Mouse (Mus musculus): ENCODE measurements at regions not wholly inside any gene's neighbourhood (a gene's known extent, or its start where the extent isn't known, plus 50 kb on each side); places are given as distances from the start of the nearest gene placed in this dataset.

DNA sequence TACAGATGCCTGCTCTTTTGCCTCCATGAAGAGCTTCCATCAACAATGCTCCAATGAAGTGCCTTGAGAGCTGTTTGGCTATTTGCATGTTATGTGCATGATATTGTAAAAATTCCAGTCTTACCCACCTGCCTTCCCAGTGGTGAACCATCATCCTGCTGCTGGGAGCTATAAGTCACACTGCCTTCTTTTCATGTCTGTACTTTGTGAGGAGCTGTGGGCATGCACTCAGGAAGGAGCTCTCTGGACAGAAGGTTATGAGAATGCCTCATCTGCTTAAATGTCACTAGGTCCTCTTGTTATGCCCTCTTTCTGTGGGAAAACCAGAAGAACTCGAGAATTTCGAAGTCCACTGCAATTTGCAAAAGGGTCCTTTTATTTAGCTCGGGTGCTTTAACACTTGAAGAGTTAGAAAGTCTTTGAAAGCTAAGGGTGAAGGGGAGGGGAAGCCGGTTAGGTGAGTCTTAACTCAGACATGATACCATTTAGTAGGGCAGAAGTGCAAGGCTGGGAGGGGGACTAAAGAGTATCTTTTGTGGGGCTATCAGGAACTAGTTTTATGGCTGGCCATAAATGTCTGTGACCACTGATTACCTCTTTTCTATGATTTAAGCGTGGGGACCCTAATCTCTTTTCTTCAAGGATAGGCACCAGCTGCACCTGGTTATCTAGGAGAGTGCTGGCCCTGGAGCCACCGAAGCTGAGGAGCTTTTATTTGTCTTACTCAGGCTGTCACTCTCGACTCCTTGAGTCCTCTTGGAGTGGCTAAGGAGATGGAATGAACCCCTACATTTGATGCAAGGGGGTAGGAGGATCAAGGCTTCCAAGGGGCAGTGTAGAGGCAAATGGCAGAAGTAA, 144.8 kb downstream of the Csl start:
- DNase-seq, result no peak
- intact Hi-C loops (cut with DNase I), result loop anchor here (1.0 to 5.0 kb wide), 2 partner anchors 452 to 507 kb away; partner anchors contain the start of genes Galnt4 and Poc1b

GRCm38 (mm10) chr10:99615371-99615770, 144.1 kb downstream of the Csl start:
- intact Hi-C loops (cut with DNase I), result loop anchor here (1.0 to 5.0 kb wide), 2 partner anchors 453 to 508 kb away; partner anchors contain the start of genes Galnt4 and Poc1b
- no peak for DNase-seq

DNA sequence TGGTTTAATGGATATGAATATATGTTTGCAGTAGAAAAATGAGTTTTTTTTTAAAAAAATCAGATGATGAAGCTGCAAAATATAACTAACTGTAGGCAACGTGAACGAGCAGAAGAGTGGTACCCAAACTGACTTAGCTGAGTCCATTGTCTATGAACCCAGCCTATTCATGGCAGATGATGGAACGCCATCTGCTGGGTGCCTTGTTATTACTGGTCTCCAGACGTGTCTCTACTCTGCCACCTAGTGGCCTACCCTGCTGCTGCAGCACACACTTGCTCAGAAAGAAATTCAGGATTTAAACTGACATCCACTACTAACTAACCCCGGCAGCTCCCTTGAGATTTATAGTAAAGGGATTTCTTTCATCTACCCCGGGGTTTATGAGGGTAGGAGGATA, 143.7 kb downstream of the Csl start:
- peak; percentile 75 to 83 for DNase-seq
- intact Hi-C loops (cut with DNase I), result loop anchor here (1.0 to 5.0 kb wide), 2 partner anchors 453 to 508 kb away; partner anchors contain the start of genes Galnt4 and Poc1b

DNA sequence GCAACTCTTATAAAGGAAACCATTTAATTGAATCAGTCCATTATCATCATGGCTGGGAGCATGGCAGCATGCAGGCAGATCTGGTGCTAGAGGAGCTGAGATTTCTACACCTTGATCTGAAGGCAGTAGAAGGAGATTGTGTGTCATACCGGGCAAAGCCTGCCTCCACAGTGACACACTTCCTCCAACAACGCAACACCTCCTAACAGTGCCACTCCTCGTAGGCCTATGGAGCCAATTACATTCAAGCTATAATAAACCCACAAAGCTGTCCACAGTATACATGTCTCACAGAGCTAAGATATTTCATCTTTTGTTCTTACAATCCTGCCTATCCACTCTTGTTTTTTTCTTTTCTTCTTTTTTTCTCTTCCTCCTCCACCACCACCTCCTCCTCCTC, 141.8 kb downstream of the Csl start:
- intact Hi-C loops (cut with DNase I), result loop anchor here (5.0 kb wide), 1 partner anchor 510 kb away; the partner anchor contains the start of genes Galnt4 and Poc1b

GRCm38 (mm10) chr10:99619421-99620151, 139.9 kb downstream of the Csl start:
- intact Hi-C loops (cut with DNase I), result loop anchor here (5.0 kb wide), 1 partner anchor 512 kb away; the partner anchor contains the start of genes Galnt4 and Poc1b
- DNase-seq, result peak; percentile 69 to 80

More for the DNA sequence above, 141.8 kb downstream of the Csl start:
- no peak for DNase-seq

- DNase-seq, result no peak
- intact Hi-C loops (cut with DNase I), result no loop called here
Observed at GRCm38 (mm10) chr10:99620489-99620888, 139.0 kb downstream of the Csl start.

GRCm38 (mm10) chr10:99627355-99627754, 132.1 kb downstream of the Csl start:
- intact Hi-C loops (cut with DNase I), result no loop called here
- DNase-seq, result no peak

DNA sequence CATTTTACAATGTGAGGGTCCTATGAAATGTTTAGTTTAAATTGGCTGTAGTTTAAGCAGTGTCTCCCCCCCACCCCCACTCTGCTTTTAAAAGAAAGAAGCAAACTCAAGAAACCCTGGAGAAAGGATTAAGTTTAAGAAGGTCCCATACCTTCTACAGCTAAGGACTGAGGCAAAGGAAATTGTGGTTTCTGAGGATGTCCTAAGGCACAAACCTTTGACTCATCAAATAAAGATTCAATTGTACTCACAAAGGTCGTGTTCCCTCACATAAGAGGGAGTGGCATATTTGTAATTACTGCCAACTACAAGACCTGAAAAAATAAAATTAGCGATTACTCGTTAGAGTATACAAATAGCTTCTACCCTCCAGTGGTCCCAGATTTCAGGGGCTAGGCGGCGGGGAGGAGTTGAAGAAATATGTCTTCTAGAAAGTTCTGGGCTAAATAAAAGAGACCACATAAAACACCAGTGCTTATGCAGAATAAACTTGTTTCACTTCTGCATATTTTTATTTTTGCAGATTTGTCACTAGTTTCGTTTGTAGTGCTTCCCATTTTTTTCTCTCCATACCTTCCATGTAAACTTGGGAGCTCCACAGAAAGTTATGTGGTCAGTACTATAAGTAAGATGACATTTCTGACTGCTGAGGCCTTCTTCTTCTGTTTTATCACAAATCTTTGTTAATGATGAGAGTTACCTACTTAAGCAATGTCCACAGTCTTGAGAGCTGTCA, 127.0 kb downstream of the Csl start:
- intact Hi-C loops (cut with DNase I), result no loop called here
- no peak for DNase-seq

GRCm38 (mm10) chr10:99635796-99636195, 123.7 kb downstream of the Csl start:
- no peak for DNase-seq
- intact Hi-C loops (cut with DNase I), result no loop called here

GRCm38 (mm10) chr10:99639022-99639421, 120.4 kb downstream of the Csl start:
- intact Hi-C loops (cut with DNase I), result no loop called here
- no peak for DNase-seq

DNA sequence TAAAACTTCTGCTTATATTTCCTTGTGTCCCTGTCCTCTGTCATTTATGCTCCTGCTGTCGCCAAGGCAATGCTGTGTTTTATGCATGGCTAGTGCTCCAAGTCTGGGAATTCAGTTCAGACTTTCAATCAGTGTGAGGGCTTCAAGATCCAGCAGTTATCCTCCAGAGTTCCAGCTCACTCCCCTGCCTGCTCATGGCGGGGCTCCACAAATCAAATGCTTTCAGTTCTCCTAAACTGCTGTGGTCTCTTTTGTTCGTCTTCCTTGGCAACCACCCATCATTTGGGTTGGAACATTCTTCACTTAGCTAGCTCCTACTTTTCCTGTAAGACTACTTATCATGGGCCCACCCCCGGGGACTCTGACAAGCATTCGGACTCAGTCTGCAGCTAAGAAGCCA, 120.0 kb downstream of the Csl start:
- no peak for DNase-seq
- intact Hi-C loops (cut with DNase I), result no loop called here

GRCm38 (mm10) chr10:99641784-99642183, 117.7 kb downstream of the Csl start:
- peak; percentile 57 to 65 for DNase-seq
- intact Hi-C loops (cut with DNase I), result loop anchor here (1.0 to 10.0 kb wide), 7 partner anchors 103 to 834 kb away; partner anchors contain the start of gene Kitl

DNA sequence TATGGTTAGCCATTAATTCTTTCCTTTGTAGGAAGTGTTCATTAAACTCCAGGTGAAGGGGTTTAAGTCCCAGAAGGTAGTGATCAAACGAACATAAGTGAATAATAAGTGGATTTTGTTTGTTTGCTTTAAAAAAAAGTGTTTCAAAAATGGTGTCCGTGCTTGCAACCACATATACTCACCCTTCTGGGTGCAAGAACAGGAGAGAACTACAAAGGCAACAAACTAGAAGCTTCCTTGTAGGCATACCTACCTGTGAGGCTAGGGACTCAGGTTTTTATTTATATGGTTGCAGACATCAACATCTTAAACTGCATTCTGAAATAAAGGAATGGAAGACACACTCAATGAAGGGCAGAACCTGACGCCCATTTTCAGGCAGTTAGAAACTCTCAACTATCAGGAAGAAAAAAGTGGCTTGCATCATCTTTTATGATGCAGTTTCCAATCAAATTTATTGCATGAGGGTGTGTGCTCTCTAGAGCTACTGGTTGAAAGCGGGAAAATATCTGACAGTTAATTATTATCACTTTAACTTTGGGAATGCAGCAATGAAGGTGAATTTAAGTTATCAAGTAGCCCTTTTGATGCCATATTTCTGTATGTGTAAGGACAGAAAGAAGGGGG, 117.1 kb downstream of the Csl start:
- DNase-seq, result no peak
- intact Hi-C loops (cut with DNase I), result loop anchor here (2.0 to 10.0 kb wide), 5 partner anchors 102 to 510 kb away; partner anchors contain the start of gene Kitl

- intact Hi-C loops (cut with DNase I), result loop anchor here (5.0 to 10.0 kb wide), 5 partner anchors 37 to 507 kb away; no protein-coding TSS in a partner anchor
- no peak for DNase-seq
Observed at GRCm38 (mm10) chr10:99644981-99645380, 114.5 kb downstream of the Csl start.

GRCm38 (mm10) chr10:99652011-99652410, 107.4 kb downstream of the Csl start:
- no peak for DNase-seq
- intact Hi-C loops (cut with DNase I), result no loop called here

- intact Hi-C loops (cut with DNase I), result no loop called here
- no peak for DNase-seq
Observed at GRCm38 (mm10) chr10:99654284-99654683, 105.2 kb downstream of the Csl start.

GRCm38 (mm10) chr10:99676557-99677098, 82.8 kb downstream of the Csl start:
- DNase-seq, result peak in 1 of 2 experiments; percentile 16
- intact Hi-C loops (cut with DNase I), result loop anchor here (5.0 kb wide), 1 partner anchor 486 kb away; no protein-coding TSS in a partner anchor

DNA sequence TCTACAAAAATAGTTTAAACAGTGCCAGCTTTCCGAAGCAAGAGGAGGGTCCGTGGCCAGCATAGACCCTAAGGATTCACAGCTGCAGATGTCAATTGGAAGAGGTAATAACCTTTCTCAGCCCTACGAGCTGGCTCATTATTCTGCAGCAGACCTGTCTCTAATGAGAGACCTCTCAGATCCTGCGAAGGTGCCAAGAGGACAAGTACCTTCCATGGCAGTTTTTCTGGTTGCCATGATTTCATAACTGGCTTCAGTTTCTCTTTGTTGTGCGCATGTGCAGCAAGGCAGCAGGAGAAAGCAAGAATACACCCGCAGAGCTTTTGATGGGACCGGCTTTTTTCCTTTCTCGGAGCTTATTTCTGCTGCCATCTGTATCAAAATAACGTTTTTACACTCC, 81.4 kb downstream of the Csl start:
- intact Hi-C loops (cut with DNase I), result loop anchor here (5.0 kb wide), 1 partner anchor 484 kb away; no protein-coding TSS in a partner anchor
- DNase-seq, result no peak

GRCm38 (mm10) chr10:99679813-99680212, 79.6 kb downstream of the Csl start:
- intact Hi-C loops (cut with DNase I), result loop anchor here (5.0 kb wide), 2 partner anchors 33 to 482 kb away; no protein-coding TSS in a partner anchor
- no peak for DNase-seq

All from heart, postnatal 36 days (tissue).